Mouse (Mus musculus): Measurements from ENCODE around the gene Tulp1.

The Tulp1 gene

DNA sequence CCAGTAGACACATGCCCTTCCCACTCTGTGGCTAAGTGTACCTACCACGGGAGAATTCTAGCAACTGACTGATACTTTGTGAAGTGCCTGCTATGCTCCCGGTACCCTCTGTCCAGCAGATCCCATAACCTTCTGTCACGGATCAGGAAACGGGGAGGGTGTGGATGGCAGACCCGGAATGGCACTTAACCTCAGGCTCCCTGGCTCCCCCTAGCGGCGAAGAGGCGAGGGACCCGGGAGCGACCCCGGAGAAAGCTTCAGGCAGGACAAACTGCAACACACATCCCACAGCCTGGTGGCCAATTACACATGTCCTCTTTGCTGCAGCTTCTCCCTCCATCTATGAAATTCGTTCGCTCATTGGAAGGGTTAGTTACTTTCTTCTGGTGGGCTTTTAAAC, 3.4 kb upstream of the Tulp1 start:
- WGBS = 10% methylated on average over 13 of the region's 13 CpGs

DNA sequence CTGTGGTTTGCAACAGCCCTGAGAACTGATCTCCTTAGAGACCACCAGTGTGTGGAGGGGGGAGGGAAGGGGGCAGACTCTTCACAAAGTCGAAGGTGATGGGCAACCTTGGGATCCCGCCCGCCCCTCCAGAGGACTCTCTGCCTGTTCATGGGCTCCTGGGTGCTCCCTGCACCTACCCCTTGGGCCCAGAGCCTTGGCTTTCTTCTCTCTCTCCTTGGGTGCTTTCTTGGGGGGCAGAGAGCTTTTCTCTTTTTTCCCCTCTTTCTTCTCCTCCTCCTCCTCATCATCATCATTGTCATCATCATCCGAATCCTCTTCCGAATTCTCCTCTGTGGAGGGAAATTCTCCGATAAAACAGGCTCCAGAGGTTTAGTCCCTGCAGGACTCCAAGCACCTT, 1.5 kb downstream of the Tulp1 start:
- WGBS = 33% methylated on average over 6 of the region's 6 CpGs

DNA sequence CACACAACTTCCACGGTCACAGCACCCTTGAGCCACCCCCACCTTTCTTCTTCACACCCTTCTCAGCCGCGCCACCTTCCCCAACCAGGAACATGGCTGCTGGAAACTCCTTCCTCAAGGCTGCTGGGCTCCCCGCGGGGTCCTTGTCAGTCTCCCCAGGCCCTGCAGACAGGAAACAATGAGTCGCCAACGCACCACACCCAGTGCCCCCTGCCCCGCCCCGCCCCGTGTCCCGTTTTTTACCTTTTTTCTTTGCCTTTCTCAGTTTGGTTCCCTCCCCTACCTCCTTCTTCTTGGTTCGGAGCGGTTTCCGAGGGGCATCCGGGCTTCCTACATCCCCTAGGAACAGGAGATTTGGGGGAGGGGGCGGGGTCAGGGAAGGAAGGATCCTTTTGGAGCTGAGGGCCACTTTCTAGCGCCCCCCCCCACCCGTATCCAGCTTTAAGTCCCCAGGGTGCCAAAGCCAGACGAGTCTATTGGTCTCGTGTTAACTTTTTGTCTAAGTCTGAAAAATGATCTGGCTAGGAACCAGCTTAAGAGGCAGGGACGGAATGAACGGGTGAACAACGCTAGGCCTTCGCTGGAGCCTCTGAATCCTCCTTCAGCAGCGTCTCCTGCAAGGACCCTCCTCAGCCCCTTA, 2.2 kb downstream of the Tulp1 start:
- 5% methylated on average over 25 of the region's 25 CpGs for WGBS

DNA sequence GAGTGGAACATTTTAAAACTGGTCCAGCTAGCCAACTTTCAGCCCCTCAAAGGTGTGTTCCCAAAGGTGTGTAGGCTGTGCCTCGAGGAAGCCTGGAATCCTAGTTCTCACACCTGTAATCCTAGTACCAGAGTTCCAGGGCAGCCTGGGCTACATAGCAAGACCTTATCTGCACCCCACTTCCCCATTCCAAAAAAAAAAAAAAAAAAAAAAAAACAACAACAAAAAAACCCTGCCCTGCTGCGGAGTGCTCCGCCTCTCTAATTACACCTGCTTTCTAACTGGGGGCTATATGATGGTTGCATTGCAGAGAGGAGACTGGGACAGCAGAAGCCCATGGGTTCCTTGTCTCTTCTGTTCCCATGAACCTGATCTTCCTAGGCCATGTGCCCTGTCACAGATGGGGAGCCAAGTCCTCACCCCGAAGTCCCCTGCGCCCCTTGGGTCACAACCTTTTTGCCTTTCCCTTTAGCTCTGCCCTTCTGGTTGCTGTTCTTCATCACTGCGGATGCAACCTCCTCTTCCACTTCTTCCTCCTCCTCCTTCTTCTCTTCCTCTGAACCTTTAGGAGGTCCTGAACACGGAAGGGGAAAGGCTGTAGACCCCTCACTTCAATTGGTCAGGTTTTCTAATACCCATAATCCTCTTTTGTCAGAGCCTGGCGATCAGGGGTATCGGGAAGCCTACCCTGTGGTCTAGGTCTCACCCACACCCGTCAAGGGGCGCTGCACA, 2.9 kb downstream of the Tulp1 start:
- 44% methylated on average over 11 of the region's 11 CpGs for WGBS

DNA sequence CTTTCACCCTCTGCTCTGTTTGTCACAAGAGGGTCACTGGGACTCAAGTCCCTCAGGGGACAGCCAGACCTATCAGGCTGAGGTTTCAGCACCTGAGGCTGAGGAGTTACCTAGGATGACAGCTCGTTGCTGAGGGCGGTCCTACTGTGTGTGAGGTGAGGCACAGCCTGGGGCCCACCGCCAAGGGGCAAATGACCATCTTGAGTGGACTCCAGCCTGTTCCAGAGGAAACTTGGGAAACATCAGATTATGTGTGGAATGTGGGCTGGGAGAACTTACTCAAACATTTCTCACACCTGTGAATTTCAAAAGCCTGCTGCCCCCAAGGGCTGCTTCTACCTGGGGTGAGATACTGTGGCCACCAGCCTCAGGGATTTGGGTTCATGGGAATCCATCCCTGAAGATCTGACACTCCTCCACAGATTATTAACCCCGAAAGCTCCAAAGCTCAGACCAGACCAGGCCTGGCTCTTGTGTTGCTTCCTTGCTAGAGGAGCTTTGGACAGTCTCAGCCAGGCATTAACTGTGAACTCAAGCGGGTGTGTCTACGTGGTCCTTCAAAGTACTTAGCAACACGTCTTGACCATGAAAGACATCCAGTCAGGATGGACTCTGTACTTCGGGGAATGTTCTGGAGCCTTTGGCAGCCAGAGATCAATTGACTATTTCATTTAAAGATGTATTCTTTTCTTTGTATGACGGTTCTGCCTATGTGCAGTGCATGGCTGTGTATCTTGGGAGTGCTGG, 4.3 kb downstream of the Tulp1 start:
- WGBS = 89% methylated on average over 9 of the region's 9 CpGs

DNA sequence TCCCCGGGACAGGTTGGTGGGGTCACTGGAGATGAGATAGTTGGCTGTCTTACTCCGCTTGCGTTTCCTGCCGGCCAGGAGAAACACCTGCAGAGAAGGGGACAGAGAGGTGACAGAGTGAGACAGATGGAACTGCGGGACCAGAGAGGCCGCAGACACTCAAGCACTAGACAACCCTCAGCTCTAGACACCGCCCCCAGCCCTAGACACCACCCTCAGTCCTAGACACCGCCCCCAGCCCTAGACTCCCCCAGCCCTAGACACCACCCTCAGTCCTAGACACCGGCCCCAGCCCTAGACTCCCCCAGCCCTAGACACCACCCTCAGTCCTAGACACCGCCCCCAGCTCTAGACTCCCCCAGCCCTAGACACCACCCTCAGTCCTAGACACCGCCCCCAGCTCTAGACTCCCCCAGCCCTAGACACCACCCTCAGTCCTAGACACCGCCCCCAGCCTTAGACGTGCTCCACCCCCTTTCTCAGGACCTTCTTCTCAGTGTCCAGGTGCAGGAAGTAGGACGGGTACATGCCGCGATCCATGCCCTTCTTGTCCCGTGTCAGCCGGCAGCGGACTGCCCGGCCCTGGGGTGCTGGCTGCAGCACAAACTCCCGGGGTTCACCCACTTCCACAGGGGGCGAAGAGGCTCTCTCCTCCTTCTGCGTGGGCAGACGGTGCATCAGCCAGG, 6.3 kb downstream of the Tulp1 start:
- WGBS = 34% methylated on average over 24 of the region's 24 CpGs

DNA sequence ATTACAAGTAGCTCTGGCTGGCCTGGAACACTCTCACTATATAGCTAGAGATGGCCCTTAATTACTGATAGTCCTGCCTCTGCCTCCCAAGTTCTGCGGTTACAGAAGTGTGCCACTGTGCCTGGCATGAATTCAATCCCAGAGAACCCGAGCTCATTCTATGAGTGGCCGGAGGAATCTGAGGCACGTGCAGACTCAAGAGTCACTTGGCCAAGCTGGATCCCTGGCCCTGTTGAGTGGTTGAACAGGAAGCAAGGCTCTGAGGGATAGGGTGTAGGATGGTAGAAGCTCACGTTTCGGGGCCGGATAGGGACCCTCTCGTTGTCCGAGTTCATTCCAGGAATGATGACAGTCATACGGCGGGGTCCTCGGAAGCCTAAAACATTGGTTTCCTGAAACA, 9.2 kb downstream of the Tulp1 start:
- WGBS = 89% methylated on average over 12 of the region's 12 CpGs

DNA sequence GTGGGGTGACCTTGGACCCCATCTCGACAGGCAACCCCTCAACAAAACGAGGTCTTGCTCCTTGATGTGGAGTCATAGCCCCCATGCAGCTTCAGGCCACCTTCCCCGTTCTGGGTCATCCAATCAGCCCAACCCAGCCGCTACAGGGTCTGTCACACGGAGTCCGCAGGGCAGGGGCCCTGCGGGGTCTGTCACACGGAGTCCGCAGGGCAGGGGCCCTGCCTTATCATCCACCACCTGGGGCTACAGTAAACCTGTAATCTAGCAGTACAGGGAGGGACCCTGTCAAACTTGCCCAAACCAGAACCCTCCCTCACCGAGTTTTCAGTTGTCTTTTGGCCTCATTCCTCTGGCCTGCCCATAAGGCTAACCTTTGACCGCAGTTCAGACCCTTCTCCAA, 13.0 kb downstream of the Tulp1 start:
- 59% methylated on average over 11 of the region's 11 CpGs for WGBS

DNA sequence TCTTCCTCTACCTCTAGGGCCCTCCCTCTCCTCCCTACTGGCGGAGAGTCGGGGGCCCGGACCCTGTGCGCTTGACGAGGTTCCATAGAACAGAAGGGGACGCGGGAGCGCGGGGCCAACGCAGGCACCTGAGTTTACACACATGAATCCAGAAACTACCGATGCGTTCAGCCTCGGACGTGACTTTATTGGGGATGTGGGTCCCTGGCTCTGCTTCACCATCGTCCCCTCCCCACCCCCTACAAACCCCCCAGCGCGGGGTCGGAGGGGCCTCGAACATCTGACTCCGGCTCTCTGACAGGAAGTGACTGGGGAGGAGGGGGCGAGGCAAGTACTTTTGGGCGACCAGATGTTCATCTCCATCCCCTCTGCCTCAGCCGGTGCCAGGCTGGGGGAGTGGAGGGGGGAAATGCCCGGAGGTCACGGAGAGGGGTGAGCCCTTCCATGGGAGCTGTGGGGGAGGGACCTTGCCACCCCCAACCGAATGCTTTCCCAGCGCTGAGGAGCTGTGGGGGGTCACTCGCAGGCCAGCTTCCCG, 13.6 kb downstream of the Tulp1 start:
- WGBS = 8% methylated on average over 29 of the region's 29 CpGs

DNA sequence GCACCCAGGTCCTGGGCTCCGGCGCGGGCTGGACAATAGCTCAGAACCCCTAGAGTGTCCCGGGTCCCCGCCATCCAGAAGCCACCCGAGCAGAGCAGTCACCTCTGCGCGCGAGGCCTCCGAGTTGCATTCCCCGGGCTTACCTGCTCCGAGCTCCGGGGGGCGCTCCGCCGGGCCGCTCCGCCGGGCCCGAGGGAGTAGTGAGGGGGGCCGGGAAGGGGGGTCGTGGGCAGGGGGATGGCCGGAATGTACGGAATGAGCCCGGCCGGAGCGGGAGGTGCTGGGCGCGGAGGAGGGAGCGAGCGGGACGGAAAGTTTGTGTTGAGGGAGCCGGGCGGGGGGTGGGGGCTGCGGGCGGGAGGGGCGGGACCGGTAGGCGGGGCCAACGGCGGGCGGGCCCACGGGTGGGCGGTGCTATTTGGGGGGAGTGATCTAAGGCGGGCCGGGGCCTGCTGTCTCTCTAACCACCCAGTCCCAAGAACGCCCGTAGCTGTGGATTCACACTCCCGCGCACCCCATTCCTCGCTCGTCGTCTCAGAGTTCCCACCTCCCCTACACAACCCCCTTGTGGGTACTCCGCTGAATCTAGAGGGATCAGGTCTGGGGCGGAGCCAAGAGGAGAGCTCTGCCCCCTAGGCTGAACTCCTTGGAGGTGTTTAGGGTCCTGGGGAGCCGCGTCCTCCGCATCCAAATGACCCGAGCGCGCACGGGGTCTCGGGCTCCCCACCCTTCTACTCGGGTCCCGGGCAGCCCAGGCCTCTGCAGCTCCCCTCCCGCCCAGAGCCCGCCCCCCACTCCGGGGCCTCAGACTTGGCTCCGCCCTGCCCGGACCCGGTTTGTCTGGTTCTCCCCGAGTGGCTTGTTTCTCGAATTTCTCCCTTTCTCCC, 14.3 kb downstream of the Tulp1 start, which contains the start of gene Tead3:
TSS of gene Tead3 (minus strand) at position 352 of the 887 bp plus-strand sequence.
- WGBS = under 1% methylated on average over 66 of the region's 73 CpGs

DNA sequence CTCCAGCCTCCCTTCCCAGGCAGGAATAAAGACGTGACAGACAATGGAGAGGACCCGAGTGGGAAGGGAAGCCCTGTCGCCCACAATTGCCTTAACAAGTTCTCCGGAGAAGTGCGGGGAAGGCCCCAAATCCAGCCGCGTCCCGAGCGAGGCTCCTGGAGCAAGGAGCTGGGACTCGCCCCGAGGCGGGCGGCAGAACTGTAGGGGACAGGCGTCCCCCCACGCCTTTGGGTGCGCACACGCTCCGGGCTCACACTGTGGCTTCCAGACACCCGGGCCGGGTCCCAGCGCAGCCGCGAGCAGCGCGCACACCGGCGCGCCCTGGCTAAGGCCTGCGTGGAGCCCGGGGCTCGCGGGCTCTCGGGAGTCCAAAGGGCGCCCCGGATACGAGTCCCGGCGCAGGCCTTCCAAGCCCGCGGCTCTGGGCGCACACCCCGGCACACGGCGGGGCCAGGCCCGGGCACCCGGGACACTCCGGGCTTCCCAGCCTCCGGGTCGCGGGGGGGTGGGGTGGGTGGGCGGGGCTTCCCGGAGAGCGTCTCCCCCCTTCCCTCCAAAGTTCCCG, 15.0 kb downstream of the Tulp1 start:
- WGBS = 2% methylated on average over 43 of the region's 54 CpGs

DNA sequence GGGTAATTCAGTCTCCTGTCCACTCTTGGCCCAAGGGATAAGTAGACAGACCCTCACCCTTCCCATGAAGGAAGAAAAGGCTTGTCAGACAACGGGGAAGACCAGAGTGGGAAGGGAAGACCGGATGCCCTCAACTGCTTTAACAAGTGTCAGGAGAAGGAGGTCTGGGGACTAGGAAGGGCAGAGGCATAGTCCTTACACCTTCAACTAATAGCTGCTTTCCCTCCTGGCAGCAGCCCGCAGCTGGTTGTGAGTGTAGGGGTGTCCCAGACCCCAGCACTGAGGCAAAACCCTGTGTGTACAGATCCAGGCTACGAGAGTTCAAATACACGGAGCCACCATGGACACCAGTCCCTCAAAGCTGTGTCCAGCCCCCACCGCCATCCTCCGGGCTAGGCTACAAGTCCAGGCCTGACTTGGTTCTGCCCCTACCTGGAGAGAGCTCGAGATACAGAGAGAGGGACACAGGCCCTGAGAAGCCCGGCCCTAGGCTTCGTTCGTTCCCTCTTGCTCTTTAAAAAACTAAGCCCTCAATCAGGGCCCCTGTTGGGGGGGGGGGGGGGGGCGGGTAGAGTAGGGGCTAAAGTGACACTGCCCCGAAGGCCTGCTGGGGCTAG, 15.7 kb downstream of the Tulp1 start:
- WGBS = 54% methylated on average over 13 of the region's 13 CpGs

DNA sequence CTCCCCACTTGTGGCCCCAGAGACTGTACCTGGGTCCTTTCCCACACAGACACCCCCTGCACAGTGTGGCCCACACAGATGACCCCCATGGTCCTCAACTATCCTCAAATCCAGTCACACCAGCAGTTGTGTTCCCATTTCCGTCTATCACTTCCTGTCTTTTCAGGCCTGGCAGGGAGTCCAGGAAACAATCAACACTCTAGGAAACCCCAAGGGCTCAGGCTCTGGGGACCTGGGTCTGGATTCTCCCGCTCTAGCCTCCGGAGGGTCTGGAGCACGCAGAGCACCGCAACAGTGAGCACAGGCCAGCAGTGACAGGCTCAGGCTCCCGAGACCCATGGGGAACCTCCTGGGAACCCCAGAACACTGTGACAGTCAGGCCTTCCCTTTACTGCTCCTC, 16.8 kb downstream of the Tulp1 start:
- WGBS = 81% methylated on average over 6 of the region's 6 CpGs

DNA sequence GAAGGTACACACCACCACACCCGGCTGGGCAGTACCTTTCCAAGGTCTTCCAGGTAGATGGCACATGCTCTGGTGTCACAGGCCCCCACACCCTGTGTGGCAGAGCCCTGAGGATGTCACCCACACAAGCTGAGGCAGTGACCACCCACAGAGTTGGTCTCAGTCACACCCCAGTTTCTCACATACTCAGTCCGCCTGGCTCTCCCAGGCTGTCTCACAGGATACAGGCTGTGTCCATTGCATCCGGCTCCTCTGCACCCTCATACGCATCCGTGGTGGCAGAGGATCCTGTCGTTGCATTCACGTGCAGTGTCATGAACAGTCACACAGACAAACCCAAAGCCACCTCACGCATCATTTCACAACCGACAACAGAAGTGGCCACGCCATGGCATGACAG, 17.7 kb downstream of the Tulp1 start:
- 82% methylated on average over 10 of the region's 10 CpGs for WGBS

DNA sequence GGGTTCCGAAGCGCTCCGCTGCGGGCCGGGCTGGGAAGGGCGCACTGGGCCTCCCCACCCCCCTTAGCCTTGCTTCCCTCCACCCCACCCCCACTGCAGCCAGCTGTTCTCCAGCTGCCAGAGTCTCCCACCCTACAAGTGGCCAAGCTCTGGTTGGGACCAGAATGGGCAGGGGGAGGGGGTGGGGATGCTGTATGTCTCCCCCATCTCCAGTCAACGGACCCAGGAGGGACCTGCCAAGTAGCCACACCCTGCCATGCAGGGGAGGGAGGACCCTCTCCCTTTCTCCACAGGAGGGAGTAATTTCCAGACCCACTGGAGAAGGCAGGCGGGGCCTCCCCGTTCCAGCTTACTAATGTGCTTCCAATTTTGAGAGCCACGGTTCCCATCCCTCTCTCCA, 19.1 kb downstream of the Tulp1 start:
- WGBS = 48% methylated on average over 10 of the region's 10 CpGs

DNA sequence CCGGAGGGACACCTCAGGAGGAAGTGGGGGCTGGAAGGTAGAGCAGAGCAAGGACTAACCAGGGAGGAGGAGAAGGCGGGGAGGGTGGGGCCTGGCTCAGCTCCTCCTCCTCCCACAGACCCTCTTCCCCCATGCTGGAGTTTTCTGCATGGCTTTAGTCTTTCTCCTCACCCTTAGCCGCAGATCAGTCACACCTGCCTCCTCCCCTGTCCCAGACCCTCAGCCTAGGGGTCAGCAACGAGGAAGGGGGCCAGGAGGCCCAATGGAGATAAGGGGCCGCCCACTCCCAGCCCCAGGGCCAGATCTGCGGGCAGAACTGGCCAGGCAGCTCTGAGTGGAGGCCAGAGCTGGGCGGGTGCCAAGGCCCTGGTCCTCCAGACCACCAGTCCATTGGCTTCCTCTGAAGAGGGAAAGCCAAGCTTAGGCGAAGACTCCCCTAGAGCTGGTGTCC, 19.7 kb downstream of the Tulp1 start:
- WGBS = 40% methylated on average over 8 of the region's 8 CpGs

DNA sequence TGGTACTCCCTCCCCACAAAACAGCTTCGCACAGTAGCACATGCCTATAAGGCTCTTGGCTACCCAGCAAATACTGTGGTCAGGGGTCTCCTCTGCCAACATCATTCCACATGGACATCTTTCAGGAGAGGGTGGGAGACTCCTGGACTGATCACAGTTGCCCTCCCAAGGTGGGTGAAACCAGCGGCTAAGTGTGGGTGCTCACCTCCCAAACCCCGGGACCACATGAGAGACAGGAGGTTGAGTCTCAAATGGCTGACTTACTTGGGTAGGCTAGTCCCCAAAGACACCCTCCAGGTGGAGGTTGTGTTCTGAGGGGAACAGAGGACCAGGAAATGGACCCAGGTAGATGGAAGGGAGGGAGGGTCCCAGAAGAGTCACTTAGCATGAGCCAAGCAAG, 20.4 kb downstream of the Tulp1 start:
- WGBS = 86% methylated on average over 3 of the region's 3 CpGs

DNA sequence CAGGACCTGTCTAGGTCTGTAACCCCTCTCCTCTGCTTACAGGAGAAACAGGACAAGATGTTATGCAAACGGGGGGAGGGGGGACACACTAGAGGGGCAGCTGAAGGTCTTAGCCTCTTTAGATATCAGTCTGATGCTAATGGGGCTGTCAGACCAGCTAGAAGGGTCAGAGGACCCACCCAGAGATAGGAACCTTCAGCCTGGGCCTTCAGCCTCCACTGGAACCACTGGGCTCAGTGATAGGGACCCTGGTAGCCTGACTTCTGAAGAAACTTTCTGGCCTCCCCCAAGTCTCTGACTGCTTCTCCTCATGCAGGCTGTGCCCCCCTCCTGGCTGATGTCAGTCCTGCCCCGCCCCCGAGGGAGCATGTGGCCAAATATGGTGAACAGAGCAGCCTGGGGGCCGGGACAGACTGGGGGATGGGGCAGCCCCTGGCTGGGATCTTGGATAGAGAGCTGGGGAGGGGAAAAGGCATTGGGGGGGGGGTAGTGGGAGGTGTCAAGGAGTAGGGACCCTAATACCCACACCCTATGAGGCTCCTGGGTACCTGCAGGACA, 20.9 kb downstream of the Tulp1 start:
- WGBS = 50% methylated on average over 4 of the region's 4 CpGs

DNA sequence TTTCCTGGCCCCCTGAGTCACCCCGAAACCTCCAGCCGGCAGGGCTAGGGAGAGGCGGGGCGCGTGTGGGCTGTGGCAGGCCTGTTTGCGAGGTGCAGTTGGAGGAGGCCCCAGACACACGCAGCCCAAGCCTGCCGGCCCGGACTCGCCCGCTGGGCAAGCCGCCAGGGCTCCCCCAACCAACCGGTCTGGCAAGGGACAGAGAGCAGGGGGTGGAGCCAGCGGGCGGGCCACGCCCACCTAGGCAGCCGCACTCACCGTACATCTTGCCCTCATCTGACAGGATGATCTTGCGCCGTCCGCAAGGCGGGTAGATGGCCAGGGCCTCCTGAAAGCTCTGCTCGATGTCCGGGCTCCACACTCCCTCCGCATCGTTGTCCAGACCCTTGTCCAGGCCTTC, 23.9 kb downstream of the Tulp1 start:
- 20% methylated on average over 26 of the region's 26 CpGs for WGBS

DNA sequence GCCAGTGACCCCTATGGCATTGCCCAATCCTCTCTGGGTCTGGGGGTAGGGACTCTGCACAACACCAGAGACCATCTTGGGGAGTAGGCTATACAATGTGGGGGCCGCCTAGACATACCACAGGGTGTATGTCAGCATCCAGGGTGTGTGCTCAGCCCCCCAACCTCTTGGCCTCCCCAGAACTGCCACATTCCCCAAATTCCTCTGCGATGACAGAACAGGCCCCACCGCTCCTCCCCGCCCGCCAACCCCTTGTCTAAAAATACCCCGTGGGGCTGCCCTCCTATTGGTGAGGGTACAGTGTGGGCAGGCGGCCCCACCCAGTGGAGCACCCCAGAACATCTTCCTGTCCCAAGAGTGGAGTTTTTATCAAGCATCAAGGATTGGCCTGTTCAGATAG, 24.4 kb downstream of the Tulp1 start:
- WGBS = 77% methylated on average over 7 of the region's 7 CpGs
